Mouse (Mus musculus): Measurements from ENCODE around the gene Mpzl3. TPM values are rescaled to one million over a fixed set of nuclear protein-coding genes. Genes with fewer than 3 reads are reported as not detected.

Gene Mpzl3
- polyA plus RNA-seq (2015; fragmentation: Nextera tagmentation; extraction: Ambion mirVana) = 1.0 and 1.2 TPM in 2 replicates

GRCm38 (mm10) chr9:45055082-45055713 lies at the start of gene Mpzl3:
Gene Mpzl3, plus strand, starts transcription at chr9:45055186.
- Histone ChIP-seq H3K27me3 (replicated peaks; ENCODE audit: control insufficient read depth, insufficient read depth, low read length) (peaks cover 37% of the 10 kb centered on the region), H3K4me3 (replicated peaks; ENCODE audit: low read length) (peak within 1 kb of the TSS; percentile 93), H3K9ac (replicated peaks; ENCODE audit: low read depth, low read length) (peak within 1 kb of the TSS; percentile 78), H3K9me3 (ENCODE audit: control insufficient read depth, low read length) (no peaks in the 10 kb centered on the region), H3K4me2 (ENCODE audit: low read length) (peak within 1 kb of the TSS; percentile 84), H3K4me1 (replicated peaks; ENCODE audit: control insufficient read depth, insufficient read depth, low read length) (no peaks in the 10 kb centered on the region), H3K36me3 (ENCODE audit: control insufficient read depth, insufficient read depth) (no peaks in the 10 kb centered on the region), H3K27ac (ENCODE audit: low read length) (peak within 1 kb of the TSS; percentile 99)
- under 1% methylated on average over 33 of the region's 33 CpGs for whole genome bisulfite sequencing
- peak; percentile 98 for ATAC-seq

GRCm38 (mm10) chr9:45007404-45007803 lies 47.6 kb upstream of the Mpzl3 start:
- Histone ChIP-seq H3K4me3 (replicated peaks; ENCODE audit: low read length) (no peak overlapping the region), H3K27me3 (replicated peaks; ENCODE audit: control insufficient read depth, insufficient read depth, low read length) (no peaks in the 10 kb centered on the region), H3K27ac (ENCODE audit: low read length) (no peak overlapping the region), H3K4me1 (replicated peaks; ENCODE audit: control insufficient read depth, insufficient read depth, low read length) (no peaks in the 10 kb centered on the region), H3K36me3 (ENCODE audit: control insufficient read depth, insufficient read depth) (no peaks in the 10 kb centered on the region), H3K9me3 (ENCODE audit: control insufficient read depth, low read length) (no peaks in the 10 kb centered on the region), H3K4me2 (ENCODE audit: low read length) (no peak overlapping the region), H3K9ac (replicated peaks; ENCODE audit: low read depth, low read length) (no peak overlapping the region)
- no peak for ATAC-seq
- 76% methylated on average over 12 of the region's 12 CpGs for WGBS

- Histone ChIP-seq H3K4me1 (replicated peaks; ENCODE audit: control insufficient read depth, insufficient read depth, low read length) (no peaks in the 10 kb centered on the region), H3K4me2 (ENCODE audit: low read length) (no peak overlapping the region), H3K4me3 (replicated peaks; ENCODE audit: low read length) (no peak overlapping the region), H3K9ac (replicated peaks; ENCODE audit: low read depth, low read length) (no peak overlapping the region), H3K27me3 (replicated peaks; ENCODE audit: control insufficient read depth, insufficient read depth, low read length) (no peaks in the 10 kb centered on the region), H3K36me3 (ENCODE audit: control insufficient read depth, insufficient read depth) (no peaks in the 10 kb centered on the region), H3K27ac (ENCODE audit: low read length) (no peak overlapping the region), H3K9me3 (ENCODE audit: control insufficient read depth, low read length) (no peaks in the 10 kb centered on the region)
- WGBS = 82% methylated on average over 4 of the region's 4 CpGs
- ATAC-seq = no peak
Observed at GRCm38 (mm10) chr9:45008342-45008741, 46.6 kb upstream of the Mpzl3 start.

GRCm38 (mm10) chr9:45009180-45010078 lies 45.6 kb upstream of the Mpzl3 start, which contains the start of gene Cd3e:
Gene Cd3e, minus strand, starts transcription at chr9:45009627.
- H3K4me3 ChIP-seq (replicated peaks; ENCODE audit: low read length) = no peak within 1 kb of the TSS
- no peak within 1 kb of the TSS for H3K9ac ChIP-seq (replicated peaks; ENCODE audit: low read depth, low read length)
- no peaks in the 10 kb centered on the region for H3K9me3 ChIP-seq (ENCODE audit: control insufficient read depth, low read length)
- H3K27me3 ChIP-seq (replicated peaks; ENCODE audit: control insufficient read depth, insufficient read depth, low read length) = no peaks in the 10 kb centered on the region
- no peak for ATAC-seq
- H3K4me2 ChIP-seq (ENCODE audit: low read length) = no peak within 1 kb of the TSS
- 82% methylated on average over 19 of the region's 19 CpGs for WGBS
- H3K4me1 ChIP-seq (replicated peaks; ENCODE audit: control insufficient read depth, insufficient read depth, low read length) = no peaks in the 10 kb centered on the region
- H3K36me3 ChIP-seq (ENCODE audit: control insufficient read depth, insufficient read depth) = no peaks in the 10 kb centered on the region
- no peak within 1 kb of the TSS for H3K27ac ChIP-seq (ENCODE audit: low read length)

DNA sequence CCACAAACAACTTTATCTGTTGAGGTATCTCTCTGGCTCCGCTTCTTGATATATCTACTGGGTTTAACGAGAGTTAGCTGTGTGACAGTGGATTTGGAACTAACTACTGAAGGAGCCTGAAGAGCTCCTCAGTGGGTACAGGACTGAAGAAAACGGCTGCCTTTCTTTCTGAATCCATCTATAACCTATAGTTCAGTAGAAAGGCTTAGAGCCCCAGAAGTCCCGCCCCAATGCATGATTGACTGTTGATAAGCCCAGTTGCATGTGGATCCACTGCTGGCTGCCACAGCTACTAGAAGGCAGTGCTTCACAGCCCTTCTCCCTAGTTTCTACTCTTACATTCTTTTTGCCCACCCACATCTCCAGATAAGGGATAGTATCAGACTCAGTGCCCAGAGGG lies 44.5 kb upstream of the Mpzl3 start:
- 81% methylated on average over 4 of the region's 4 CpGs for WGBS
- no peak overlapping the region for H3K27ac ChIP-seq (ENCODE audit: low read length)
- H3K4me3 ChIP-seq (replicated peaks; ENCODE audit: low read length) = no peak overlapping the region
- H3K9me3 ChIP-seq (ENCODE audit: control insufficient read depth, low read length) = no peaks in the 10 kb centered on the region
- H3K36me3 ChIP-seq (ENCODE audit: control insufficient read depth, insufficient read depth) = no peaks in the 10 kb centered on the region
- H3K4me2 ChIP-seq (ENCODE audit: low read length) = no peak overlapping the region
- ATAC-seq = no peak
- H3K27me3 ChIP-seq (replicated peaks; ENCODE audit: control insufficient read depth, insufficient read depth, low read length) = no peaks in the 10 kb centered on the region
- H3K4me1 ChIP-seq (replicated peaks; ENCODE audit: control insufficient read depth, insufficient read depth, low read length) = no peaks in the 10 kb centered on the region
- H3K9ac ChIP-seq (replicated peaks; ENCODE audit: low read depth, low read length) = no peak overlapping the region

GRCm38 (mm10) chr9:45011291-45011690 lies 43.7 kb upstream of the Mpzl3 start:
- H3K36me3 ChIP-seq (ENCODE audit: control insufficient read depth, insufficient read depth) = no peaks in the 10 kb centered on the region
- no peaks in the 10 kb centered on the region for H3K4me1 ChIP-seq (replicated peaks; ENCODE audit: control insufficient read depth, insufficient read depth, low read length)
- no peak overlapping the region for H3K9ac ChIP-seq (replicated peaks; ENCODE audit: low read depth, low read length)
- no peak for ATAC-seq
- 43% methylated on average over 6 of the region's 6 CpGs for WGBS
- no peaks in the 10 kb centered on the region for H3K27me3 ChIP-seq (replicated peaks; ENCODE audit: control insufficient read depth, insufficient read depth, low read length)
- no peaks in the 10 kb centered on the region for H3K9me3 ChIP-seq (ENCODE audit: control insufficient read depth, low read length)
- H3K4me3 ChIP-seq (replicated peaks; ENCODE audit: low read length) = no peak overlapping the region
- H3K27ac ChIP-seq (ENCODE audit: low read length) = no peak overlapping the region
- no peak overlapping the region for H3K4me2 ChIP-seq (ENCODE audit: low read length)

DNA sequence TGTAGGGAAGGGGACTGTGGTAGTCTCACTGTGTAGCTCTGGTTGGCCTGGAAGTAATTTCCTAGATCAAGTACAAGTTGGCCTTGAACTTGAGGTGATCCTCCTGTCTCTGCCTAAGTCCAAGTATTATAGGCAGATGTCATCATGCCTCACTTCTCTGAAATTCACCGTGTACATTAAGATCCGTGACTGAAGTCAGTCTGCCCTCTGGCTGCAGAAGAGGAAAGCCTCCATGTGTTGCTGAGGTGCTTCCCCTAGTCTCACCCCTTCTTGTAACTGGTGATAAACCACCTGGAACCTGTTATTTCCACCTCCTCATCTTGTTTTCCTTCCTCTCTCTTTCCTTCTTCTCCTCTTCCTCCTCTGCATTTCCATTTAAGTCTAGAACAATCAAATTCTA lies 40.1 kb upstream of the Mpzl3 start:
- no peaks in the 10 kb centered on the region for H3K27me3 ChIP-seq (replicated peaks; ENCODE audit: control insufficient read depth, insufficient read depth, low read length)
- no peak overlapping the region for H3K9ac ChIP-seq (replicated peaks; ENCODE audit: low read depth, low read length)
- H3K4me3 ChIP-seq (replicated peaks; ENCODE audit: low read length) = no peak overlapping the region
- WGBS = 39% methylated on average over 2 of the region's 2 CpGs
- no peak for ATAC-seq
- no peaks in the 10 kb centered on the region for H3K36me3 ChIP-seq (ENCODE audit: control insufficient read depth, insufficient read depth)
- no peak overlapping the region for H3K4me2 ChIP-seq (ENCODE audit: low read length)
- no peaks in the 10 kb centered on the region for H3K4me1 ChIP-seq (replicated peaks; ENCODE audit: control insufficient read depth, insufficient read depth, low read length)
- no peak overlapping the region for H3K27ac ChIP-seq (ENCODE audit: low read length)
- H3K9me3 ChIP-seq (ENCODE audit: control insufficient read depth, low read length) = no peaks in the 10 kb centered on the region

DNA sequence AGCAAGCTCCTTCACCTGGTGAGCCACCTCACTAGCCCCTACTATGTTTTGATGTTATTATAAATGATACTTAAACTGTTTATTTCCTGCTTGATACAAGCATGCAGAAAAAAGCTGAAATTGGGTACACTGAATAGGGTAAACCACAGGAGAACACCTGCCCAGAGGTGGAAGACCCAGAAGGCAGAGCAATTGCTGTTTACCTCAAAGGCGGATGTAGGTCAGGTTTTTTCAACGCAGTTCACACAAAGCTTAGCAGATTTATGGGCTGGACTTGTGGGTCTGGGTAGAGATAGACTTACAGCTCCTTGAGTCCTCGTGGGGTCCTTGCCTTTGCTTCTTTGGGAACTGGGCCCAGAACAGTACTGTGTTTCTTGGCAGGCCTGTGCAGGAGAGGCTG lies 39.1 kb upstream of the Mpzl3 start:
- ATAC-seq = no peak
- no peak overlapping the region for H3K4me2 ChIP-seq (ENCODE audit: low read length)
- no peaks in the 10 kb centered on the region for H3K36me3 ChIP-seq (ENCODE audit: control insufficient read depth, insufficient read depth)
- no peaks in the 10 kb centered on the region for H3K4me1 ChIP-seq (replicated peaks; ENCODE audit: control insufficient read depth, insufficient read depth, low read length)
- H3K4me3 ChIP-seq (replicated peaks; ENCODE audit: low read length) = no peak overlapping the region
- H3K9me3 ChIP-seq (ENCODE audit: control insufficient read depth, low read length) = no peaks in the 10 kb centered on the region
- H3K27ac ChIP-seq (ENCODE audit: low read length) = no peak overlapping the region
- WGBS = 80% methylated on average over 3 of the region's 3 CpGs
- H3K27me3 ChIP-seq (replicated peaks; ENCODE audit: control insufficient read depth, insufficient read depth, low read length) = no peaks in the 10 kb centered on the region
- H3K9ac ChIP-seq (replicated peaks; ENCODE audit: low read depth, low read length) = no peak overlapping the region

DNA sequence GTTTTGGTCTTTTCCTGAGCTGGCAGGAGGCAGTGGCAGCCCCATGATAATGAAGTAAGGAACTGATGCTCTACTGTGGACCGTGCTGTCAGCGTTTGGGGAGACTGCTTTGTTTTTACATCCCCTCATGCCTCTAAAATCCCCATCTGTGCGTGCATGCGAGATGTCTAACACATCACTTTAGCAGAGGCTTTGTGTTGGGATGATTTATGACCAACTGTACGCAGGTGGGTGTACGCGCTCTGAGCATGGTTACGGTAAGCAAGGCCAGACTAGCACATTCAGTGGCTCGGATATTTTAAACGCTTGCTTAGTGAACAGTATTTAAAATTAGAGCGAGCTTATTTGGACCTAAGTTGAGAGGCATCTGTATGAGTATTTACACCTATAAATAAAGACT lies 37.0 kb upstream of the Mpzl3 start:
- H3K36me3 ChIP-seq (ENCODE audit: control insufficient read depth, insufficient read depth) = no peaks in the 10 kb centered on the region
- H3K27ac ChIP-seq (ENCODE audit: low read length) = no peak overlapping the region
- H3K9ac ChIP-seq (replicated peaks; ENCODE audit: low read depth, low read length) = no peak overlapping the region
- ATAC-seq = no peak
- WGBS = 78% methylated on average over 11 of the region's 11 CpGs
- H3K4me3 ChIP-seq (replicated peaks; ENCODE audit: low read length) = no peak overlapping the region
- no peaks in the 10 kb centered on the region for H3K27me3 ChIP-seq (replicated peaks; ENCODE audit: control insufficient read depth, insufficient read depth, low read length)
- H3K4me2 ChIP-seq (ENCODE audit: low read length) = no peak overlapping the region
- no peaks in the 10 kb centered on the region for H3K4me1 ChIP-seq (replicated peaks; ENCODE audit: control insufficient read depth, insufficient read depth, low read length)
- H3K9me3 ChIP-seq (ENCODE audit: control insufficient read depth, low read length) = no peaks in the 10 kb centered on the region

All from forebrain, embryonic 16.5 days (tissue).